Mouse (Mus musculus): ENCODE measurements around the gene Muc20. TPM values are rescaled to one million over a fixed set of nuclear protein-coding genes. Genes with fewer than 3 reads are reported as not detected.

Muc20 gene
- polyA plus RNA-seq (2015; fragmentation: Nextera tagmentation; extraction: Ambion mirVana) = 0.20 TPM in 1 of 2 replicates, not detected in the other

- ATAC-seq = no peak
- H3K27me3 ChIP-seq (replicated peaks; ENCODE audit: control insufficient read depth, insufficient read depth, low read length) = no peaks in the 10 kb centered on the region
- H3K4me1 ChIP-seq (ENCODE audit: control insufficient read depth, insufficient read depth, low read length) = 0 out of 2 replicates have a peak, but pooled peaks cover 2% of the 10 kb centered on the region
- no peak within 1 kb of the TSS for H3K4me2 ChIP-seq (ENCODE audit: low read depth, low read length)
- 70% methylated on average over 3 of the region's 3 CpGs for WGBS
- no peak within 1 kb of the TSS for H3K27ac ChIP-seq (ENCODE audit: low read length)
- H3K9ac ChIP-seq (ENCODE audit: low read depth, low read length) = no peak within 1 kb of the TSS
- H3K36me3 ChIP-seq (ENCODE audit: control insufficient read depth, insufficient read depth, low read length) = no peaks in the 10 kb centered on the region
- H3K4me3 ChIP-seq (ENCODE audit: low read length) = no peak within 1 kb of the TSS
- no peaks in the 10 kb centered on the region for H3K9me3 ChIP-seq (ENCODE audit: control insufficient read depth, low read length)
Observed at GRCm38 (mm10) chr16:32797426-32797689, at the start of gene Muc20. TSS of gene Muc20 (minus strand) at chr16:32797435.

GRCm38 (mm10) chr16:32831501-32831900 lies 34.3 kb upstream of the Muc20 start:
- no peaks in the 10 kb centered on the region for H3K27me3 ChIP-seq (replicated peaks; ENCODE audit: control insufficient read depth, insufficient read depth, low read length)
- H3K4me2 ChIP-seq (ENCODE audit: low read depth, low read length) = no peak overlapping the region
- WGBS = 81% methylated on average over 4 of the region's 4 CpGs
- no peaks in the 10 kb centered on the region for H3K4me1 ChIP-seq (ENCODE audit: control insufficient read depth, insufficient read depth, low read length)
- H3K9me3 ChIP-seq (ENCODE audit: control insufficient read depth, low read length) = no peaks in the 10 kb centered on the region
- no peak overlapping the region for H3K4me3 ChIP-seq (ENCODE audit: low read length)
- no peak overlapping the region for H3K9ac ChIP-seq (ENCODE audit: low read depth, low read length)
- no peak overlapping the region for H3K27ac ChIP-seq (ENCODE audit: low read length)
- no peak for ATAC-seq
- peaks cover 8% of the 10 kb centered on the region for H3K36me3 ChIP-seq (ENCODE audit: control insufficient read depth, insufficient read depth, low read length)

- no peak overlapping the region for H3K4me2 ChIP-seq (ENCODE audit: low read depth, low read length)
- H3K4me3 ChIP-seq (ENCODE audit: low read length) = no peak overlapping the region
- H3K27ac ChIP-seq (ENCODE audit: low read length) = no peak overlapping the region
- peaks cover 14% of the 10 kb centered on the region; the same call in 1 of the 2 replicates for H3K36me3 ChIP-seq (ENCODE audit: control insufficient read depth, insufficient read depth, low read length)
- no peaks in the 10 kb centered on the region for H3K4me1 ChIP-seq (ENCODE audit: control insufficient read depth, insufficient read depth, low read length)
- WGBS = 86% methylated on average over 11 of the region's 11 CpGs
- H3K9ac ChIP-seq (ENCODE audit: low read depth, low read length) = no peak overlapping the region
- H3K9me3 ChIP-seq (ENCODE audit: control insufficient read depth, low read length) = no peaks in the 10 kb centered on the region
- no peaks in the 10 kb centered on the region for H3K27me3 ChIP-seq (replicated peaks; ENCODE audit: control insufficient read depth, insufficient read depth, low read length)
- no peak for ATAC-seq
Observed at GRCm38 (mm10) chr16:32829104-32829503, 31.9 kb upstream of the Muc20 start.

GRCm38 (mm10) chr16:32826521-32826920 lies 29.3 kb upstream of the Muc20 start:
- Histone ChIP-seq H3K27ac (ENCODE audit: low read length) (no peak overlapping the region), H3K9ac (ENCODE audit: low read depth, low read length) (no peak overlapping the region), H3K36me3 (ENCODE audit: control insufficient read depth, insufficient read depth, low read length) (peaks cover 13% of the 10 kb centered on the region), H3K4me2 (ENCODE audit: low read depth, low read length) (no peak overlapping the region), H3K4me3 (ENCODE audit: low read length) (no peak overlapping the region), H3K27me3 (replicated peaks; ENCODE audit: control insufficient read depth, insufficient read depth, low read length) (no peaks in the 10 kb centered on the region), H3K4me1 (ENCODE audit: control insufficient read depth, insufficient read depth, low read length) (no peaks in the 10 kb centered on the region), H3K9me3 (ENCODE audit: control insufficient read depth, low read length) (no peaks in the 10 kb centered on the region)
- WGBS = 96% methylated on average over 11 of the region's 11 CpGs
- ATAC-seq = no peak

- 63% methylated on average over 11 of the region's 12 CpGs for WGBS
- Histone ChIP-seq H3K27me3 (replicated peaks; ENCODE audit: control insufficient read depth, insufficient read depth, low read length) (no peaks in the 10 kb centered on the region), H3K36me3 (ENCODE audit: control insufficient read depth, insufficient read depth, low read length) (peaks cover 13% of the 10 kb centered on the region), H3K4me3 (ENCODE audit: low read length) (no peak overlapping the region), H3K9ac (ENCODE audit: low read depth, low read length) (no peak overlapping the region), H3K27ac (ENCODE audit: low read length) (no peak overlapping the region), H3K4me1 (ENCODE audit: control insufficient read depth, insufficient read depth, low read length) (no peaks in the 10 kb centered on the region), H3K9me3 (ENCODE audit: control insufficient read depth, low read length) (no peaks in the 10 kb centered on the region), H3K4me2 (ENCODE audit: low read depth, low read length) (no peak overlapping the region)
- peak; percentile 60 for ATAC-seq
Observed at GRCm38 (mm10) chr16:32825380-32825779, 28.1 kb upstream of the Muc20 start.

- Histone ChIP-seq H3K9me3 (ENCODE audit: control insufficient read depth, low read length) (no peaks in the 10 kb centered on the region), H3K4me2 (ENCODE audit: low read depth, low read length) (no peak overlapping the region), H3K27ac (ENCODE audit: low read length) (no peak overlapping the region), H3K4me3 (ENCODE audit: low read length) (no peak overlapping the region), H3K9ac (ENCODE audit: low read depth, low read length) (no peak overlapping the region), H3K27me3 (replicated peaks; ENCODE audit: control insufficient read depth, insufficient read depth, low read length) (no peaks in the 10 kb centered on the region), H3K36me3 (ENCODE audit: control insufficient read depth, insufficient read depth, low read length) (peaks cover 13% of the 10 kb centered on the region), H3K4me1 (ENCODE audit: control insufficient read depth, insufficient read depth, low read length) (no peaks in the 10 kb centered on the region)
- no peak for ATAC-seq
- WGBS = 91% methylated on average over 13 of the region's 13 CpGs
Observed at GRCm38 (mm10) chr16:32824061-32824460, 26.8 kb upstream of the Muc20 start.

GRCm38 (mm10) chr16:32823487-32823886 lies 26.3 kb upstream of the Muc20 start:
- Histone ChIP-seq H3K36me3 (ENCODE audit: control insufficient read depth, insufficient read depth, low read length) (peaks cover 13% of the 10 kb centered on the region), H3K27me3 (replicated peaks; ENCODE audit: control insufficient read depth, insufficient read depth, low read length) (no peaks in the 10 kb centered on the region), H3K4me3 (ENCODE audit: low read length) (no peak overlapping the region), H3K9me3 (ENCODE audit: control insufficient read depth, low read length) (no peaks in the 10 kb centered on the region), H3K27ac (ENCODE audit: low read length) (no peak overlapping the region), H3K4me2 (ENCODE audit: low read depth, low read length) (no peak overlapping the region), H3K9ac (ENCODE audit: low read depth, low read length) (no peak overlapping the region), H3K4me1 (ENCODE audit: control insufficient read depth, insufficient read depth, low read length) (no peaks in the 10 kb centered on the region)
- WGBS = 88% methylated on average over 8 of the region's 8 CpGs
- ATAC-seq = no peak

- no peak for ATAC-seq
- Histone ChIP-seq H3K27me3 (replicated peaks; ENCODE audit: control insufficient read depth, insufficient read depth, low read length) (no peaks in the 10 kb centered on the region), H3K4me1 (ENCODE audit: control insufficient read depth, insufficient read depth, low read length) (no peaks in the 10 kb centered on the region), H3K27ac (ENCODE audit: low read length) (no peak overlapping the region), H3K4me3 (ENCODE audit: low read length) (no peak overlapping the region), H3K9me3 (ENCODE audit: control insufficient read depth, low read length) (no peaks in the 10 kb centered on the region), H3K9ac (ENCODE audit: low read depth, low read length) (no peak overlapping the region), H3K4me2 (ENCODE audit: low read depth, low read length) (no peak overlapping the region), H3K36me3 (ENCODE audit: control insufficient read depth, insufficient read depth, low read length) (peaks cover 13% of the 10 kb centered on the region)
- 87% methylated on average over 5 of the region's 5 CpGs for WGBS
Observed at GRCm38 (mm10) chr16:32822881-32823280, 25.6 kb upstream of the Muc20 start.

GRCm38 (mm10) chr16:32822450-32822827 lies 25.2 kb upstream of the Muc20 start:
- no peak overlapping the region for H3K4me2 ChIP-seq (ENCODE audit: low read depth, low read length)
- H3K9me3 ChIP-seq (ENCODE audit: control insufficient read depth, low read length) = no peaks in the 10 kb centered on the region
- no peak overlapping the region for H3K4me3 ChIP-seq (ENCODE audit: low read length)
- peaks cover 13% of the 10 kb centered on the region for H3K36me3 ChIP-seq (ENCODE audit: control insufficient read depth, insufficient read depth, low read length)
- H3K27ac ChIP-seq (ENCODE audit: low read length) = no peak overlapping the region
- ATAC-seq = no peak
- H3K27me3 ChIP-seq (replicated peaks; ENCODE audit: control insufficient read depth, insufficient read depth, low read length) = no peaks in the 10 kb centered on the region
- H3K4me1 ChIP-seq (ENCODE audit: control insufficient read depth, insufficient read depth, low read length) = no peaks in the 10 kb centered on the region
- no peak overlapping the region for H3K9ac ChIP-seq (ENCODE audit: low read depth, low read length)
- WGBS = 72% methylated on average over 6 of the region's 6 CpGs

GRCm38 (mm10) chr16:32821772-32822449 lies 24.7 kb upstream of the Muc20 start:
- H3K27ac ChIP-seq (ENCODE audit: low read length) = no peak overlapping the region
- H3K4me3 ChIP-seq (ENCODE audit: low read length) = no peak overlapping the region
- no peak overlapping the region for H3K4me2 ChIP-seq (ENCODE audit: low read depth, low read length)
- H3K4me1 ChIP-seq (ENCODE audit: control insufficient read depth, insufficient read depth, low read length) = no peaks in the 10 kb centered on the region
- no peaks in the 10 kb centered on the region for H3K27me3 ChIP-seq (replicated peaks; ENCODE audit: control insufficient read depth, insufficient read depth, low read length)
- H3K9me3 ChIP-seq (ENCODE audit: control insufficient read depth, low read length) = no peaks in the 10 kb centered on the region
- no peak overlapping the region for H3K9ac ChIP-seq (ENCODE audit: low read depth, low read length)
- WGBS = 49% methylated on average over 10 of the region's 10 CpGs
- peak; percentile 66 for ATAC-seq
- H3K36me3 ChIP-seq (ENCODE audit: control insufficient read depth, insufficient read depth, low read length) = peaks cover 11% of the 10 kb centered on the region

Data from intestine, embryonic 16.5 days (tissue).